Mouse (Mus musculus): ENCODE measurements at regions not wholly inside any gene's neighbourhood (a gene's known extent, or its start where the extent isn't known, plus 50 kb on each side); places are given as distances from the start of the nearest gene placed in this dataset.
"Not testable (repeated sequence)": the region's sequence is repeated elsewhere in the genome, so short reads cannot be mapped to it uniquely, and the experiment has no call there.

GRCm38 (mm10) chr3:6812346-6812745 lies 192.1 kb upstream of the 1700008P02Rik start:
- Histone ChIP-seq H3K36me3 (ENCODE audit: control insufficient read depth, insufficient read depth, low read length) (no peaks in the 10 kb centered on the region), H3K79me2 (replicated peaks; ENCODE audit: control insufficient read depth, insufficient read depth, low read length) (no peaks in the 10 kb centered on the region), H3K4me3 (no peak overlapping the region), H3K9ac (ENCODE audit: low read depth, low read length) (no peak overlapping the region), H3K27ac (no peak overlapping the region), H3K27me3 (ENCODE audit: control insufficient read depth, insufficient read depth, low read length) (no peaks in the 10 kb centered on the region), H3K4me1 (ENCODE audit: control insufficient read depth, insufficient read depth, low read length) (no peaks in the 10 kb centered on the region)
- intact Hi-C loops (cut with DNase I), result no loop called here
- no peak for TF ChIP-seq EP300 (IDR thresholded peaks at IDR 0.05; ENCODE audit: insufficient read depth, low read depth, low read length)
- no peak for TF ChIP-seq POLR2A (IDR thresholded peaks at IDR 0.05; ENCODE audit: insufficient read depth, low read depth, low read length)
- no peak for TF ChIP-seq CTCF (IDR thresholded peaks at IDR 0.05)
- WGBS, result 39% methylated on average over 2 of the region's 2 CpGs
- DNase-seq, result no peak

- no peaks in the 10 kb centered on the region for H3K79me2 ChIP-seq (replicated peaks; ENCODE audit: control insufficient read depth, insufficient read depth, low read length)
- no peaks in the 10 kb centered on the region for H3K36me3 ChIP-seq (ENCODE audit: control insufficient read depth, insufficient read depth, low read length)
- H3K4me1 ChIP-seq (ENCODE audit: control insufficient read depth, insufficient read depth, low read length), result no peaks in the 10 kb centered on the region
- no peaks in the 10 kb centered on the region for H3K27me3 ChIP-seq (ENCODE audit: control insufficient read depth, insufficient read depth, low read length)
- WGBS, result 31% methylated on average over 2 of the region's 2 CpGs
- no peak for DNase-seq
- intact Hi-C loops (cut with DNase I), result no loop called here
- no peak overlapping the region for H3K9ac ChIP-seq (ENCODE audit: low read depth, low read length)
- no peak overlapping the region for H3K27ac ChIP-seq
- no peak overlapping the region for H3K4me3 ChIP-seq
- TF ChIP-seq POLR2A (IDR thresholded peaks at IDR 0.05; ENCODE audit: insufficient read depth, low read depth, low read length), result no peak
- no peak for TF ChIP-seq EP300 (IDR thresholded peaks at IDR 0.05; ENCODE audit: insufficient read depth, low read depth, low read length)
- TF ChIP-seq CTCF (IDR thresholded peaks at IDR 0.05), result no peak
Measured at GRCm38 (mm10) chr3:6809381-6809950, 189.2 kb upstream of the 1700008P02Rik start.

GRCm38 (mm10) chr3:6800092-6800716 lies 180.0 kb upstream of the 1700008P02Rik start:
- H3K4me3 ChIP-seq; H3K36me3 ChIP-seq (ENCODE audit: control insufficient read depth, insufficient read depth, low read length); H3K79me2 ChIP-seq (replicated peaks; ENCODE audit: control insufficient read depth, insufficient read depth, low read length); H3K27ac ChIP-seq; H3K9ac ChIP-seq (ENCODE audit: low read depth, low read length); DNase-seq; H3K4me1 ChIP-seq (ENCODE audit: control insufficient read depth, insufficient read depth, low read length); intact Hi-C loops (cut with DNase I); H3K27me3 ChIP-seq (ENCODE audit: control insufficient read depth, insufficient read depth, low read length): not testable (repeated sequence)
- WGBS, result 89% methylated on average over 37 of the region's 37 CpGs

- no peak for DNase-seq
- TF ChIP-seq POLR2A (IDR thresholded peaks at IDR 0.05; ENCODE audit: insufficient read depth, low read depth, low read length) (no peak), EP300 (IDR thresholded peaks at IDR 0.05; ENCODE audit: insufficient read depth, low read depth, low read length) (no peak), CTCF (IDR thresholded peaks at IDR 0.05) (no peak)
- Histone ChIP-seq H3K4me3 (no peak overlapping the region), H3K4me1 (ENCODE audit: control insufficient read depth, insufficient read depth, low read length) (no peaks in the 10 kb centered on the region), H3K27ac (no peak overlapping the region), H3K9ac (ENCODE audit: low read depth, low read length) (no peak overlapping the region), H3K27me3 (ENCODE audit: control insufficient read depth, insufficient read depth, low read length) (no peaks in the 10 kb centered on the region), H3K36me3 (ENCODE audit: control insufficient read depth, insufficient read depth, low read length) (no peaks in the 10 kb centered on the region), H3K79me2 (replicated peaks; ENCODE audit: control insufficient read depth, insufficient read depth, low read length) (no peaks in the 10 kb centered on the region)
- WGBS, result 51% methylated on average over 2 of the region's 2 CpGs
- intact Hi-C loops (cut with DNase I), result no loop called here
Measured at GRCm38 (mm10) chr3:6768506-6768905, 148.3 kb upstream of the 1700008P02Rik start.

GRCm38 (mm10) chr3:6768085-6768484 lies 147.8 kb upstream of the 1700008P02Rik start:
- H3K79me2 ChIP-seq (replicated peaks; ENCODE audit: control insufficient read depth, insufficient read depth, low read length); H3K4me1 ChIP-seq (ENCODE audit: control insufficient read depth, insufficient read depth, low read length); H3K9ac ChIP-seq (ENCODE audit: low read depth, low read length); intact Hi-C loops (cut with DNase I); H3K4me3 ChIP-seq; DNase-seq; H3K27ac ChIP-seq; H3K27me3 ChIP-seq (ENCODE audit: control insufficient read depth, insufficient read depth, low read length); H3K36me3 ChIP-seq (ENCODE audit: control insufficient read depth, insufficient read depth, low read length): not testable (repeated sequence)

GRCm38 (mm10) chr3:6759172-6759571 lies 138.9 kb upstream of the 1700008P02Rik start:
- WGBS, result 19% methylated on average over 1 of the region's 1 CpGs
- H3K36me3 ChIP-seq (ENCODE audit: control insufficient read depth, insufficient read depth, low read length), result no peaks in the 10 kb centered on the region
- TF ChIP-seq EP300 (IDR thresholded peaks at IDR 0.05; ENCODE audit: insufficient read depth, low read depth, low read length) (no peak), POLR2A (IDR thresholded peaks at IDR 0.05; ENCODE audit: insufficient read depth, low read depth, low read length) (no peak), CTCF (IDR thresholded peaks at IDR 0.05) (no peak)
- H3K27ac ChIP-seq, result no peak overlapping the region
- no peaks in the 10 kb centered on the region for H3K79me2 ChIP-seq (replicated peaks; ENCODE audit: control insufficient read depth, insufficient read depth, low read length)
- no peak overlapping the region for H3K4me3 ChIP-seq
- no peak for DNase-seq
- no peaks in the 10 kb centered on the region for H3K4me1 ChIP-seq (ENCODE audit: control insufficient read depth, insufficient read depth, low read length)
- intact Hi-C loops (cut with DNase I), result no loop called here
- H3K27me3 ChIP-seq (ENCODE audit: control insufficient read depth, insufficient read depth, low read length), result no peaks in the 10 kb centered on the region
- no peak overlapping the region for H3K9ac ChIP-seq (ENCODE audit: low read depth, low read length)
